Mouse (Mus musculus) lung, embryonic 14.5 days (tissue): ENCODE data around the gene Pcyt1a. TPM values are rescaled to one million over a fixed set of nuclear protein-coding genes. Genes with fewer than 3 reads are reported as not detected.
"Not testable (repeated sequence)": the region's sequence is repeated elsewhere in the genome, so short reads cannot be mapped to it uniquely, and the experiment has no call there.

Experiments used
- ATAC-seq: fragments of 200-750 bp; cut with Nextera tagmentation; 2 replicates; pipeline ENCODE4 v1.8.0; 2017; ENCODE audit warnings: mild to moderate bottlenecking, moderate TSS enrichment, moderate library complexity; ENCODE audit not compliant: insufficient read depth
- DNase-seq: peaks from one replicate; pipeline ENCODE4 v3.0.0-alpha.2; 2015
- H3K27ac ChIP-seq: fragments of 300-500 bp; sonication (generic); 2 replicates; pipeline ENCODE4 v1.5.1; 2014; ENCODE audit warnings: low read depth, mild to moderate bottlenecking, moderate library complexity
- H3K27me3 ChIP-seq: fragments of 300-500 bp; sonication (generic); 2 replicates; pipeline ENCODE4 v1.6.1; 2014; ENCODE audit warnings: low read length, control low read depth; ENCODE audit not compliant: insufficient read depth
- H3K36me3 ChIP-seq: fragments of 300-500 bp; sonication (generic); 2 replicates; pipeline ENCODE4 v1.6.1; 2014; ENCODE audit warnings: control low read depth; ENCODE audit not compliant: insufficient read depth
- H3K4me1 ChIP-seq: fragments of 300-500 bp; sonication (generic); 2 replicates; pipeline ENCODE4 v1.6.1; 2014; ENCODE audit warnings: antibody characterized with exemption, control low read depth; ENCODE audit not compliant: insufficient read depth
- H3K4me2 ChIP-seq: fragments of 300-500 bp; sonication (generic); 2 replicates; pipeline ENCODE4 v1.6.1; 2014; ENCODE audit warnings: mild to moderate bottlenecking
- H3K4me3 ChIP-seq: fragments of 300-500 bp; sonication (generic); 2 replicates; pipeline ENCODE4 v1.5.1; 2014; ENCODE audit warnings: low read depth, low read length
- H3K9ac ChIP-seq: fragments of 300-500 bp; sonication (generic); 2 replicates; pipeline ENCODE4 v1.6.1; 2014
- H3K9me3 ChIP-seq: fragments of 300-500 bp; sonication (generic); 2 replicates; pipeline ENCODE4 v1.6.1; 2016; ENCODE audit warnings: low read depth, low read length, control low read depth
- CTCF ChIP-seq: IDR thresholded peaks from 2 replicates; pipeline ENCODE4 v1.5.1; 2016; ENCODE audit warnings: antibody characterized with exemption, low read depth
- WGBS: fragments of 180-500 bp; shearing (Covaris S2); extraction: QIAGEN DNeasy Blood & Tissue Kit; methylation state at CpG from one replicate; pipeline ENCODE4 v1.1.7; 2014; 5-methylcytosine and 5-hydroxymethylcytosine counted together
- polyA plus RNA-seq: library from polyadenylated mRNA; unstranded; fragments of >200 nt; fragmentation: Nextera tagmentation; extraction: Ambion mirVana; gene quantifications from 2 replicates; pipeline ENCODE4 v1.2.1, GENCODE M21; 2014

Gene Pcyt1a
- polyA plus RNA-seq, 1 experiment from 2014 or later = 40.4 TPM

DNA sequence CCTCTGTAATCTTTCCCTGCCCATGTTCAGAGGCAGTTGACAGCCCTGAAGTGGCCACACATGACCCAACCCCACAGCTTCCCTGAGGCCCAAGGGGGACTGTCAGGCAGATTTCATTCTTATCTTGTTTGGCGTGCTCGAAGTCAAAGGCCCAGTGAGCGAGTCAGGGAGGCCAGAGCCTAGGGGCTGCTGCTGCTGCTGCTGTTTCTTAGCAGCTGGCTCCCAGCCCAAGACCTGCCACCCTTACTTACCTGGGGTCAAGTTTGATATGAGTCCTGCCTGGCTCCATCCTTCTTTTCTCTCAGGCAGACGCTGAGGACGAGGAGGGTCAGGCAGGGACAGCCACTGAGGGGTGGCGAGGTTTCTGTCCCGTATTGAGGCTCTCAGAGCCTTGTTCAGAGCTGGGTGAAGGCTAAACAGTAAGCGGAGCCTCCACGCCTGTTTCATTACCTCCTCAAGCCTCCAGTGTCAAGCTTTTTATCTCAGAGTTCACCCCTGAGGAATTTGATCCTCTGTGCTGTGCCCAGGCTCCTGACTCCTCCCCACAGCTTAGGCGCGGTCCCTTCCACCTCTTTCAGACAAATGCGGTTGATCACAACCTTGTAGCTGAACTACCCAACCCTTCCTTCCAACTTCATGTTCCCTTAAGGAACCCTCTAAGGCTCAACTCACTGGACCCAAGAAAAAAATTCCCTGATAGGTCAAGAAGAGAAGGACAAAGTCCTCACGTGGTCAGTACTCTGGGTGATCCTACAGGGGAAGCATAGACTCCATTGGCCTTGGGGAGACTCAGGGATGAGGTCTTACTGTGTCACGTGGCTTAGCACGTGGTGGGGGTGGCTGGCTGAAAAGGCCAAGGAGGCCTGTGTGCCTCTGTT is 56.8 kb downstream of the Pcyt1a start, which contains the start of gene Slc51a:
TSS of gene Slc51a (minus strand) at position 646 of the 878 bp plus-strand sequence.
- Histone ChIP-seq H3K27me3 (no peaks in the 10 kb centered on the region), H3K9me3 (no peaks in the 10 kb centered on the region), H3K4me1 (0 out of 2 replicates have a peak, but pooled peaks cover 2% of the 10 kb centered on the region), H3K27ac (no peak within 1 kb of the TSS), H3K9ac (no peak within 1 kb of the TSS), H3K4me2 (no peak within 1 kb of the TSS), H3K36me3 (no peaks in the 10 kb centered on the region), H3K4me3 (no peak within 1 kb of the TSS)
- no peak for TF ChIP-seq CTCF
- no peak for ATAC-seq
- no peak for DNase-seq
- whole genome bisulfite sequencing = 25% methylated on average over 15 of the region's 15 CpGs

DNA sequence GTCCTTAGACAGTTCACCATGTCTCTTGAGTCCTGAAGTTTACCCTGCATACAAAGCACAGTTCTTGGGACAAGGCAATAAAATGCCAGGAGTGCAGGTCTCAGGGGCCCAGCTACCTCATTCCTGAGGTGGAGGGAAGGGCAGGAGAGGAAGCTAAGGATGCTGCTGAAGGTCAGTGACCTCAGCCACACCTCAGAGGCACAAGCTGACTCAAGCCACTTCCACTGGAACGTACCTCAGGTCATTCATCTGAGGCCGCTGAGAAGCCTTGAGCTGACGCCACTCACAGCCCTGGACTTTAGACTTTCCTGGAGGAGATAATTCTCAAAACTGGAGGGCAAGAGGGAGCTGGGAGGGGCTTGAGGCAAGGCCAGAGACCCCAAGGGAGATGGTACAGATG is 58.2 kb downstream of the Pcyt1a start:
- no peak for DNase-seq
- no peak overlapping the region for H3K4me2 ChIP-seq
- H3K36me3 ChIP-seq = no peaks in the 10 kb centered on the region
- ATAC-seq = no peak
- H3K4me1 ChIP-seq = 0 out of 2 replicates have a peak, but pooled peaks cover 2% of the 10 kb centered on the region
- H3K9me3 ChIP-seq = no peaks in the 10 kb centered on the region
- no peak overlapping the region for H3K9ac ChIP-seq
- no peak overlapping the region for H3K4me3 ChIP-seq
- no peak overlapping the region for H3K27ac ChIP-seq
- H3K27me3 ChIP-seq = no peaks in the 10 kb centered on the region
- WGBS = 84% methylated on average over 3 of the region's 3 CpGs
- TF ChIP-seq CTCF = no peak

DNA sequence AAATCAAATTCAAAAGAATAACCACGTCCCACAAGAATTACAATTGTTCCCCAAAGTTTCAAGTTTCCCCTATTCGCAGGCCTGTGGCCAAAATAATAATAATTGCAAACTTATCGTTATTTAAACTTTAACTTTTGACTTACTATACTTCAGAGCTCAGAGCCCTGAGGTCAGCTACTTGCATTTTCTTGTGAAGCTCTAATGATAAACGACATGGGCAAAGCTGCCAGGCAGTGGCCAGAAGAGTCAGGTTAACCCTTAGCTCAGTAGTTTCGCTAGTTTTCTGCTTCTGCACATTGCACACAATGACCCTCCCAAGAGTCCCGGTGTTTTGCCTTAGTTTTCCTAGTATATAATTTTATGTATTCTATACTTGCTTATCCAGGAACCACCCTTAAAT is 63.6 kb downstream of the Pcyt1a start:
- H3K4me1 ChIP-seq, H3K9me3 ChIP-seq, DNase-seq, H3K9ac ChIP-seq, ATAC-seq, H3K4me3 ChIP-seq, H3K27me3 ChIP-seq, H3K36me3 ChIP-seq, H3K27ac ChIP-seq, H3K4me2 ChIP-seq: not testable (repeated sequence)
- 48% methylated on average over 6 of the region's 6 CpGs for whole genome bisulfite sequencing

DNA sequence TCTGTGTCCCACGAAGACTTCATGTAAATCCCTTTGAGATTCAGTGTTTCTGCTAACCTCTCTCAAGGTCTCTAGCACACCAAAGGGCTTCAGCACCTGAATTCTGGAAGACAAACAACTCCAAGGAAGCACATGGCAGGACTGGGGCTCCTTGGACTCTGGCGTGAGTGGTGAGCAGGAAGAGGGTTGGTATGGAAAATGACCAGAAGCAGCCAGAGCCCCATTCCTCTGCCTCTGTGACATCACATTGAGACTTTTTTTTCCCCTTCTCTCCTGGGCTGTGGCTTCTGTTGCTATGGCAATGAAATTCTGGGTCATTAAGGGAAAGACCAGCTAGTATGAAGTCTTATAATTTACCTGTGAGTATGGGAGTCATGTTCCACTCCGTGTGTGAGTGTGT is 65.2 kb downstream of the Pcyt1a start, which contains the start of gene Zdhhc19:
TSS of gene Zdhhc19 (plus strand) at position 301 of the 400 bp plus-strand sequence.
- Histone ChIP-seq H3K9me3 (no peaks in the 10 kb centered on the region), H3K27ac (no peak within 1 kb of the TSS), H3K36me3 (no peaks in the 10 kb centered on the region), H3K4me3 (no peak within 1 kb of the TSS), H3K4me2 (no peak within 1 kb of the TSS), H3K27me3 (no peaks in the 10 kb centered on the region), H3K9ac (no peak within 1 kb of the TSS), H3K4me1 (no peaks in the 10 kb centered on the region)
- WGBS = 65% methylated on average over 3 of the region's 3 CpGs
- ATAC-seq (no peak), DNase-seq (no peak)
- no peak for TF ChIP-seq CTCF

DNA sequence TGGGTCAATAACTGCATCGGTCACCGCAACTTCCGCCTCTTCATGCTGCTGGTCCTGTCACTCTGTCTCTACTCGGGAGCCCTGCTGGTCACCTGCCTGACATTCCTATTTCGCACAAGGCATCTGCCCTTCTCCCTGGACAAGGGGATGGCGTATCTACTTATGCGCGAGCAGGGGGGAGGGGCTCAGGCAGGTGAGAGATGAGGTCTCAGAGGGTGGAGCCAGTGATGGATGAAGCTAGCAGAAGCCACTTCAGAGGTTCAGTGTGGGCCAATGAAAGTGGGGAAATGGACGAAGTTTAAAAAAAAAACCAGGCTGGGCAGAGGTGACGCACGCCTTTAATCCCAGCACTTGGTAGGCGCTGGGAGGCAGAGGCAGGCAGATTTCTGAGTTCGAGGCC is 68.3 kb downstream of the Pcyt1a start:
- Histone ChIP-seq H3K9ac (no peak overlapping the region), H3K36me3 (no peaks in the 10 kb centered on the region), H3K27ac (no peak overlapping the region), H3K4me3 (no peak overlapping the region), H3K9me3 (no peaks in the 10 kb centered on the region), H3K27me3 (no peaks in the 10 kb centered on the region), H3K4me1 (no peaks in the 10 kb centered on the region), H3K4me2 (peak overlapping the region; percentile 65)
- TF ChIP-seq CTCF = no peak
- no peak for DNase-seq
- 56% methylated on average over 13 of the region's 13 CpGs for WGBS
- no peak for ATAC-seq

DNA sequence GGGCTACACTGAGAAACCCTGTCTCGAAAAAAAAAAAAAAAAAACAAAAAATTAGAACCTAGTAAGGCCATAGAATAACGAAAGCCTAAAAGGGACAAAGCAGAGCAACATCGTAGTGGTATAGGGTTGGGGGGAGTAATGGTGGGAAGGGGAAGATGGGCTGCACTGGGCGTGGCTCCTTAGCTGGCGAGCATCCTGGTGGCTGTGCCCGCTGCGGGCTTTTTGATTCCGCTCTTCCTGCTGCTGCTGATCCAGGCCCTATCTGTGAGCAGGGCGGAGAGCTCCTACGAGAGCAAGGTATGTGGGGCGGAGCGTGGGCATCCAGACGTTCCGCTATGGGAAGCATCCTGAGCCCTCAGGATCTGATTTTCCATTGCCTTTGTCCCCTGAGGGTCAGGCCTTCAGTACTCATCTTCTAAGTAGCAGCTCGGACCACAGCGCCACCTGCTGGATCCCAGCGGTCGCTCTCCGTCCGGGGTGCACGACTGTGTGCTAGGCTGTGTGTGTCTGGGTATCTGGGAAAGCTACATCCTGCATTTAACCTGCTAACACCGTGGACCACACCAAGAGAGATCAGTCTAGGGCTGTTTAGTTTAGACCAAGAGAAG is 68.8 kb downstream of the Pcyt1a start:
- no peaks in the 10 kb centered on the region for H3K27me3 ChIP-seq
- H3K4me2 ChIP-seq = peak overlapping the region; percentile 65
- WGBS = 7% methylated on average over 22 of the region's 22 CpGs
- peak overlapping the region; percentile 48 for H3K9ac ChIP-seq
- DNase-seq (peak; percentile 94), ATAC-seq (peak; percentile 92)
- H3K27ac ChIP-seq = no peak overlapping the region
- H3K4me3 ChIP-seq = peak overlapping the region; percentile 22
- no peaks in the 10 kb centered on the region for H3K9me3 ChIP-seq
- TF ChIP-seq CTCF = peak; percentile 99
- no peaks in the 10 kb centered on the region for H3K36me3 ChIP-seq
- no peaks in the 10 kb centered on the region for H3K4me1 ChIP-seq

DNA sequence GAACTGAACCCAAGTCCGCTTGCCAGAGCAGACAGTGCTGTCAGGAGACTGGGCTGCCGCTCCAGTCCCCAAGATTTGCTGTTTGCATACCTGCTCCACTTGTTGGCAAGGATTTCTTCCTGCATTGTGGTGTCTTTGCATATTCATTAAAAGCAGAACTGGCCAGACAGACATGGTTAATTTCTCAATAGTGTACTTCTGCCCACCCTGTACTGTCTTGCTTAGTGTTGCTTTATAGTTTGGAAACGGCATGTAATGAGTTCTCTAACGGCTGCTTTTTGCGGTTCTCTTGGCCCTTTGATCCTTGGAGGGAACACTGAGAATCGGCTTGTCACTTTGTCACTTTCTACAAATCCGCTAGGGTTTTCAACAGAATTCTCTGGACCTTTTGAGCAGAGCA is 70.7 kb downstream of the Pcyt1a start:
- no peak for DNase-seq
- H3K4me3 ChIP-seq = no peak overlapping the region

More for the DNA sequence above, 70.7 kb downstream of the Pcyt1a start:
- no peak overlapping the region for H3K9ac ChIP-seq
- no peaks in the 10 kb centered on the region for H3K36me3 ChIP-seq
- no peak overlapping the region for H3K4me2 ChIP-seq
- WGBS = 72% methylated on average over 7 of the region's 7 CpGs
- TF ChIP-seq CTCF = no peak
- no peaks in the 10 kb centered on the region for H3K27me3 ChIP-seq
- H3K27ac ChIP-seq = no peak overlapping the region
- no peak for ATAC-seq
- no peaks in the 10 kb centered on the region for H3K4me1 ChIP-seq
- no peaks in the 10 kb centered on the region for H3K9me3 ChIP-seq
